Mouse (Mus musculus) myocyte (in vitro differentiated cells): ENCODE data around the gene Plppr2. TPM values are rescaled to one million over a fixed set of nuclear protein-coding genes. Genes with fewer than 3 reads are reported as not detected.

Source experiments
- H3K27me3 ChIP-seq: one replicate; pipeline ENCODE4 v1.6.1; 2011; ENCODE audit not compliant: control insufficient read depth, insufficient read depth, insufficient read length
- H3K36me3 ChIP-seq: one replicate; pipeline ENCODE4 v1.6.1; 2011; ENCODE audit not compliant: control insufficient read depth, insufficient read depth
- H3K4me2 ChIP-seq: one replicate; pipeline ENCODE4 v1.6.1; 2011; ENCODE audit warnings: low read depth, control low read depth
- H3K4me3 ChIP-seq: one replicate; pipeline ENCODE4 v1.5.1; 2011; ENCODE audit warnings: mild to moderate bottlenecking, control low read depth, moderate library complexity
- H3K79me2 ChIP-seq: one replicate; pipeline ENCODE4 v1.6.1; 2011; ENCODE audit not compliant: control insufficient read depth, insufficient read depth
- H3ac ChIP-seq: one replicate; pipeline ENCODE4 v1.6.1; 2011; ENCODE audit not compliant: control insufficient read depth, insufficient read length
- CEBPB ChIP-seq: IDR thresholded peaks from 2 replicates; pipeline ENCODE4 v1.6.1; 2011; ENCODE audit warnings: mild to moderate bottlenecking, moderate library complexity; ENCODE audit not compliant: poor library complexity, insufficient read depth, severe bottlenecking
- E2F4 ChIP-seq: IDR thresholded peaks from one replicate; pipeline ENCODE4 v1.6.1; 2011; ENCODE audit warnings: mild to moderate bottlenecking, control low read depth, moderate library complexity; ENCODE audit not compliant: insufficient read depth
- MAX ChIP-seq: IDR thresholded peaks from one replicate; pipeline ENCODE4 v1.6.1; 2011; ENCODE audit warnings: low read depth, mild to moderate bottlenecking, control low read depth
- MYOD1 ChIP-seq, 3 experiments: IDR thresholded peaks; one replicate each; pipeline ENCODE4 v1.6.1; 2011; ENCODE audit warnings: control low read depth in 2 of 3, low read depth in 2 of 3, mild to moderate bottlenecking in 2 of 3, moderate library complexity in 1 of 3; ENCODE audit not compliant: insufficient read length in 2 of 3, control insufficient read depth in 1 of 3
- MYOG ChIP-seq, 3 experiments: IDR thresholded peaks; one replicate each; pipeline ENCODE4 v1.6.1; 2011; ENCODE audit warnings: control low read depth in 2 of 3, low read depth in 2 of 3, mild to moderate bottlenecking in 2 of 3; ENCODE audit not compliant: insufficient read length in 2 of 3, control insufficient read depth in 1 of 3, insufficient read depth in 1 of 3
- POLR2A ChIP-seq: IDR thresholded peaks from one replicate; pipeline ENCODE4 v1.6.1; 2011; ENCODE audit warnings: low read depth, mild to moderate bottlenecking, control low read depth, moderate library complexity; ENCODE audit not compliant: insufficient read length
- POLR2AphosphoS2 ChIP-seq: IDR thresholded peaks from one replicate; pipeline ENCODE4 v1.6.1; 2011; ENCODE audit warnings: low read depth, control low read depth; ENCODE audit not compliant: insufficient read length
- REST ChIP-seq: IDR thresholded peaks from one replicate; pipeline ENCODE4 v1.6.1; 2011; ENCODE audit warnings: mild to moderate bottlenecking, control low read depth, moderate library complexity; ENCODE audit not compliant: insufficient read depth, insufficient read length
- SRF ChIP-seq: IDR thresholded peaks from one replicate; pipeline ENCODE4 v1.6.1; 2011; ENCODE audit warnings: low read depth; ENCODE audit not compliant: control insufficient read depth, insufficient read length
- TCF12 ChIP-seq: IDR thresholded peaks from one replicate; pipeline ENCODE4 v1.6.1; 2011; ENCODE audit warnings: mild to moderate bottlenecking, control low read depth; ENCODE audit not compliant: poor library complexity, insufficient read depth, severe bottlenecking
- TCF3 ChIP-seq: IDR thresholded peaks from one replicate; pipeline ENCODE4 v1.6.1; 2011; ENCODE audit warnings: low read depth, control low read depth; ENCODE audit not compliant: insufficient read length
- USF1 ChIP-seq: IDR thresholded peaks from one replicate; pipeline ENCODE4 v1.6.1; 2011; ENCODE audit warnings: low read depth, mild to moderate bottlenecking, control low read depth, moderate library complexity
- polyA plus RNA-seq: library from polyadenylated mRNA; unstranded; fragments of >200 nt; fragmentation: generic; extraction: Trizol; gene quantifications from one replicate; pipeline ENCODE4 v1.2.1, GENCODE M21; 2012; ENCODE audit warnings: missing spikeins

The Plppr2 gene
- polyA plus RNA-seq, 1 experiment, result 21.5 TPM

- Histone ChIP-seq H3K4me3 (peak within 1 kb of the TSS; percentile 40), H3K27me3 (no peaks in the 10 kb centered on the region), H3K79me2 (no peaks in the 10 kb centered on the region), H3K36me3 (no peaks in the 10 kb centered on the region), H3K4me2 (peak within 1 kb of the TSS; percentile 97), H3ac (peak within 1 kb of the TSS; percentile 7)
- TF ChIP-seq E2F4 (no peak), USF1 (no peak), POLR2AphosphoS2 (no peak), MYOD1 (IDR thresholded peaks at IDR 0.05; ENCODE audit: control insufficient read depth in 1 of 3, insufficient read length in 2 of 3, low read depth in 2 of 3) (peak; percentile 10 to 80 (median 78)), SRF (no peak), CEBPB (no peak), TCF3 (no peak), REST (no peak), TCF12 (peak; percentile 13), MAX (no peak), POLR2A (no peak), MYOG (IDR thresholded peaks at IDR 0.05; ENCODE audit: control insufficient read depth in 1 of 3, insufficient read depth in 1 of 3, insufficient read length in 2 of 3, low read depth in 2 of 3) (peak in 2 of 3 experiments; percentile 56 to 86)
These were observed 26.6 kb downstream of the Plppr2 start, which contains the start of gene Epor for GRCm38 (mm10) chr9:21963417-21963816. Gene Epor, minus strand, starts transcription at chr9:21963506.

GRCm38 (mm10) chr9:21968883-21969282 is 32.0 kb downstream of the Plppr2 start:
- H3K36me3 ChIP-seq, result peaks cover 3% of the 10 kb centered on the region
- H3K4me2 ChIP-seq, result no peak overlapping the region
- no peaks in the 10 kb centered on the region for H3K79me2 ChIP-seq
- no peak overlapping the region for H3K4me3 ChIP-seq
- no peak overlapping the region for H3ac ChIP-seq
- H3K27me3 ChIP-seq, result no peaks in the 10 kb centered on the region
- TF ChIP-seq MYOG (IDR thresholded peaks at IDR 0.05; ENCODE audit: control insufficient read depth in 1 of 3, insufficient read depth in 1 of 3, insufficient read length in 2 of 3, low read depth in 2 of 3) (peak in 2 of 3 experiments; percentile 57 to 82), MYOD1 (IDR thresholded peaks at IDR 0.05; ENCODE audit: control insufficient read depth in 1 of 3, insufficient read length in 2 of 3, low read depth in 2 of 3) (peak in 2 of 3 experiments; percentile 51 to 81), TCF3 (peak; percentile 49), SRF (no peak), USF1 (no peak), TCF12 (peak; percentile 42)

- no peak for TF ChIP-seq TCF12
- no peak for TF ChIP-seq MAX
- TF ChIP-seq USF1, result no peak
- Histone ChIP-seq H3K36me3 (peaks cover 3% of the 10 kb centered on the region), H3ac (no peak overlapping the region), H3K4me2 (no peak overlapping the region), H3K79me2 (no peaks in the 10 kb centered on the region), H3K4me3 (no peak overlapping the region), H3K27me3 (no peaks in the 10 kb centered on the region)
These were observed 32.5 kb downstream of the Plppr2 start for GRCm38 (mm10) chr9:21969304-21969703.

GRCm38 (mm10) chr9:21976626-21977175 is 39.9 kb downstream of the Plppr2 start:
- H3K79me2 ChIP-seq, result no peaks in the 10 kb centered on the region
- H3K4me3 ChIP-seq, result no peak overlapping the region
- no peaks in the 10 kb centered on the region for H3K27me3 ChIP-seq
- TF ChIP-seq MAX (no peak), MYOD1 (IDR thresholded peaks at IDR 0.05; ENCODE audit: control insufficient read depth in 1 of 3, insufficient read length in 2 of 3, low read depth in 2 of 3) (no peak), SRF (no peak), POLR2A (no peak), TCF12 (no peak), E2F4 (no peak), TCF3 (no peak), POLR2AphosphoS2 (no peak), MYOG (IDR thresholded peaks at IDR 0.05; ENCODE audit: control insufficient read depth in 1 of 3, insufficient read depth in 1 of 3, insufficient read length in 2 of 3, low read depth in 2 of 3) (no peak), REST (no peak), USF1 (no peak), CEBPB (no peak)
- peaks cover 3% of the 10 kb centered on the region for H3K36me3 ChIP-seq
- H3ac ChIP-seq, result no peak overlapping the region
- H3K4me2 ChIP-seq, result no peak overlapping the region

- Histone ChIP-seq H3K4me2 (no peak overlapping the region), H3ac (no peak overlapping the region), H3K4me3 (no peak overlapping the region), H3K79me2 (no peaks in the 10 kb centered on the region), H3K36me3 (peaks cover 3% of the 10 kb centered on the region), H3K27me3 (no peaks in the 10 kb centered on the region)
- TF ChIP-seq TCF12, result no peak
- no peak for TF ChIP-seq POLR2A
- no peak for TF ChIP-seq USF1
- TF ChIP-seq REST, result no peak
- no peak for TF ChIP-seq E2F4
- no peak for TF ChIP-seq TCF3
- no peak for TF ChIP-seq MYOD1 (IDR thresholded peaks at IDR 0.05; ENCODE audit: control insufficient read depth in 1 of 3, insufficient read length in 2 of 3, low read depth in 2 of 3)
- TF ChIP-seq MYOG (IDR thresholded peaks at IDR 0.05; ENCODE audit: control insufficient read depth in 1 of 3, insufficient read depth in 1 of 3, insufficient read length in 2 of 3, low read depth in 2 of 3), result no peak
- TF ChIP-seq SRF, result no peak
- no peak for TF ChIP-seq CEBPB
- TF ChIP-seq POLR2AphosphoS2, result no peak
These were observed 40.5 kb downstream of the Plppr2 start for GRCm38 (mm10) chr9:21977331-21977730.
